Mouse (Mus musculus): Measurements from ENCODE around the gene Guca1a.
"Not testable (repeated sequence)": the region's sequence is repeated elsewhere in the genome, so short reads cannot be mapped to it uniquely, and the experiment has no call there.

Gene Guca1a

DNA sequence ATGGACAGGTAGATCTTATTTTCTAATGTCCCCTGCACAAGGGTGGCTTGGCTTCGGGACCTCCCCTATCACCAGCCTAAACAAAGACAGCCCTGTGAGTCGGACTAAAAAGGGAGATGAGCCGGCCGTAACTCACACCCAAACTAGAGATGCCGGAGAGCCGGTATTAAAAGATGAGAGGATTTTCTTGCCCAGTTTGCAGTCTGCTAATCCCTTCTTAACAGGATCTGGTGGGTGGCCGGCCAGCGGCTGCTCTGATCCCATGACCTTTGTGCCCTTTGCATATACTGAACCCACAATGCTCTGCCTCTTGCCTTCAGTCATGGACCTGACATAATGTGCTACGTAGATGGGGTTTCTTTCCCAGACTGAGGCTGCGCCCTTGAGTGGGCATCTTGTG is at the start of gene Guca1a:
TSS of gene Guca1a (minus strand) at position 134 of the 400 bp plus-strand sequence.
- DNase-seq (ENCODE audit: low spot score in 2 of 2): no peak

DNA sequence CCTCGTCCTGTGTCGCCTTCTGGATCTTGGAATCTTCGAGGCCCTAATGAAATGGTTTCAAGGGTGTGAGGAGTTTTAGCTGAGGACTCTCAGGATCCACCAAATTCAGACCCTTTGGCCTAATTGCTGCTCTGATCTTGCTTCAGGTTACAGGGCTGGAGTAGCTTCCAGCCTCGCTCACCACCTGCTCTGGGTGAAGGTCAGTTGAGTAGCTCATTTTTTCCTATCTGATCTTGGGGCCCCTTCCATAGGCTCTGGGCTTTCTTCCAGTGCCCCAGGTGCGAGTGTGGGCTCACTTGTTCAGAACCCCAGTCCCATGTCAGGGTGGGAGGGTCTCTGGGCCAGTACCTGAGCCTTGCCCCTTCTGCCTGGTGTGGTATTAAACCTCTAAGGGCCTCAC is 49.0 kb upstream of the Guca1a start:
- DNase-seq (ENCODE audit: low spot score in 2 of 2): no peak

DNA sequence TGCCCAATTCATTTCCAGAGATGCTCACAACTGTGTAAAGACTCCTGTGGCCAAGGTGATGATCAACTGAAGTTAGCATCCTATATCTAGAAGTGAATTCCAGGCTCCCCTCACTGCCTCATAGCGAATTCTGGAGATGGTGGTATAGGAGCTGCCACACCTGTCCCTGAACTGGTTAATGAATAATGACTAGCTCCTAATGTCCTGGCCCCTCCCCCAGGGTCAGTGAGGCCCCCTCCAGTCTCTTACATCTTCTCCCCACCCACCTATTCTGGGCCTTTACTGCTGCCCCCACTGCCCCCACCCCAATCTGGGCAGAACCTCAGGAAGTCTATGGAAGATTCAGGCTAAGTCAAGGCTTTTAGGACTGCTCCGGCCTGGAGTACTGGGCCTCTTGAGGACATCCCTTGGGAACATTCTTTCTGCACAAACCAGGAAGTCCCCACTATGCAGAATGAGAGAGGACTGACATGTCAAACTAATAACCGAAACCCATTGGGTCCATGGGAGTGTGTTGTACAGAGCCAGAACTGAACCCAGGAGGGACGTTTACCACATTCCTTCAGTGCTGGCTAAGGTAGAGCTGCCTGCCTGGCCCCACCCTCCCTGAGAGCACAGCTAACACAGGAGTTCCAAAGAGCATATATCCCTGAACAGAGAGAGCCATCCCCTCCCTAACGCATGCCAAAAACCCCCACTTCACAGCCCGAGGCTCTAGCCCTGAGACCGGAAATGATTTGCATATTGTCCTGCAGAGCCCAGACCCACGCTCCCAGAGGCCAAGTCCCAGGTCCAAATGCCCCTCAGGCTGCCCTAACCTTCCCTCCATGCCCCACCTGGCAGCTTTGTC is 48.4 kb upstream of the Guca1a start:
- DNase-seq (ENCODE audit: low spot score in 2 of 2): no peak

DNA sequence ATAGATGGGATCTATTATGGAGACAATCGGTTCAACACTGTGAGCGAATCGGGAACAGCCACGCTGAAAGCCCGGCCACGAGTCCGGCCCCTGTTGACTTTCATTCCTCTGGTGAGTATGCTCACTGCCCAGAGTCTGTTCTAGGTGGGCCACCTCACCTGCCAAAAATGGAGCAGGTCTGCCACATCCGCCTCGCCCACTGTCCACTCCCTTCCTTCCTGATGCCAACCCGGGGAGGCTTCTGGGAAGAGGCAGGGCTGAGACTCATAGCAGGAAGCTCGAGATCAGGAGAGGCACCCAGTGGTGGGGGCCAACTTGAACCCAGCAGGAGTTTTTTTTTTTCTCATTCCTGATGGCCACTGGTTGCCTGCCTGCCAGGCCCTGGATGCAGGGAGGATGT is 46.2 kb upstream of the Guca1a start:
- no peak for DNase-seq (ENCODE audit: low spot score in 2 of 2)

DNA sequence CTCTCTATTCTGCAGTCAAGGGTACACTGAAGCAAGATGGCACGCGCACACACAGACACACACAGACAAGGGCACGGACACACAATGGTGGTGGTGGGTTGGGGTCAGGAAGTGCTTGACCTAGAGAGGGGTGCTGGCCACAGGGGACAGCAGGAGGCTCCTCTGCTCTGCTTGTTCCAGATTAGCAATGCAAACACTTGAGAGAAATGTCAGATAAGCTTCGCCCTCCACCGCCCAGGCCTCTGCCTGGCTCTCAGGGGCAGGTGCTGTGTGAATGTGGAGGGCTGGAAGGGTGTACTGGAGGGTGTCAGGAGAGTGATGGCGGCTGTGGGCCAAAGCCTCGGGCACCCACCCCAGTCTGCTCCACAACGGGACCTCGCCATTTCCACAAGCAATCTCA is 45.6 kb upstream of the Guca1a start:
- no peak for DNase-seq (ENCODE audit: low spot score in 2 of 2)

DNA sequence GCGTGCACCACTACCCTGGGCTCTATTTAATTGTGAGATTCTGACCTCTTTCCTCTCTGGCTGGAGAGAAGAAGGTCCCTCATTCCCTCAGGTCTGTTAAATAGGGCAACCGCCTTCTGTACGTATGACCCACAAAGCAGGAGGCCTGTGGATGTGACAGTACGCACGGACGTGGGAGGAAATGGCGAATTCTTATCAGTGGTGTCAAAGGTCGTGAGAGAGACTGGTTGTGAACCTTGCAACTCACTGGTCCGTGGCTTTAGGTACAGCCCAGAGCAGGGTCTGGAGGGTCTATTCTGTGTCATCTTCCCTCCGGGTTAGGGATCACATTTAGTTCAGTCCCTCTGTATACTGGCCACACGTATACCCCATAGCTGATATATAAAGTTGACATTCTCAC is 45.1 kb upstream of the Guca1a start:
- DNase-seq (ENCODE audit: low spot score in 2 of 2): no peak

DNA sequence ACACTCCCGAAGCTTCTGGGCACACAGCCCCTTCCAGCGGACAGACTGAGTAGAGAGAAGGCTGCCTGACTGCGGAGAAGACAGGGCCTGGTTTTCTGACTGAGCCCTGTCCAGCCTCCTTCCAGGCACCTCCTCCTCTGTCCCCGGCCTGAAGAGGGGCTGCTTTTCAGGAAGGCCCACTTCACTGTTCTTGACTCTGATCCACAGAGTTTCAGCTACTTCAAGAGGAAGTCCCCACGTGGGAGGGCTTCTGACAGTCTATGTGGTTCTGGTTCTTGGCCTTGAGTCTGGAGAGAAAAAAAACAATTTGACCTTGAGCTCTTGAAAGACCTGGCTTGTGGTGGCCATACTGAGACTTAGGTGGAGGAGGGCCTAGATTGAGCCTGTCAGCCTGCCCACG is 43.7 kb upstream of the Guca1a start:
- no peak for DNase-seq (ENCODE audit: low spot score in 2 of 2)

DNA sequence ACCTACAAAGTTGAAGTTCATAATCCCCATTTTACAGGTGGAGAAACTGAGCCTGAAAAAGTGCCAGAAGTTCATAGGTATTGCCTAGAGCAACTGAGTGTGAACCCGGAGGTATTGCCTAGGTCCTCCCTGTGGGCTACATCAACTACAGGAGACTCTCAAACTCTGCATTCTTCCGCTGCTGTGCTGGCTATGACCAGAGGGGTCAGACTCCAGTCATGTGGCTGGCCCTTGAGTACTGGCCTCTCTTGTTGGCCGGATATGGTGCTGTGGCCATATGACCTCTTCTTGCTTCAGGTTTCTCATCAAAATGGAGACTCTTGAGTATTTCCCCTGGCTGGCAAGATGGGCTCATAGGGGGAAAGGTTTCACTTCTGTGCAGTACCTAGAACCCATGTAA is 41.9 kb upstream of the Guca1a start:
- no peak for DNase-seq (ENCODE audit: low spot score in 2 of 2)

DNA sequence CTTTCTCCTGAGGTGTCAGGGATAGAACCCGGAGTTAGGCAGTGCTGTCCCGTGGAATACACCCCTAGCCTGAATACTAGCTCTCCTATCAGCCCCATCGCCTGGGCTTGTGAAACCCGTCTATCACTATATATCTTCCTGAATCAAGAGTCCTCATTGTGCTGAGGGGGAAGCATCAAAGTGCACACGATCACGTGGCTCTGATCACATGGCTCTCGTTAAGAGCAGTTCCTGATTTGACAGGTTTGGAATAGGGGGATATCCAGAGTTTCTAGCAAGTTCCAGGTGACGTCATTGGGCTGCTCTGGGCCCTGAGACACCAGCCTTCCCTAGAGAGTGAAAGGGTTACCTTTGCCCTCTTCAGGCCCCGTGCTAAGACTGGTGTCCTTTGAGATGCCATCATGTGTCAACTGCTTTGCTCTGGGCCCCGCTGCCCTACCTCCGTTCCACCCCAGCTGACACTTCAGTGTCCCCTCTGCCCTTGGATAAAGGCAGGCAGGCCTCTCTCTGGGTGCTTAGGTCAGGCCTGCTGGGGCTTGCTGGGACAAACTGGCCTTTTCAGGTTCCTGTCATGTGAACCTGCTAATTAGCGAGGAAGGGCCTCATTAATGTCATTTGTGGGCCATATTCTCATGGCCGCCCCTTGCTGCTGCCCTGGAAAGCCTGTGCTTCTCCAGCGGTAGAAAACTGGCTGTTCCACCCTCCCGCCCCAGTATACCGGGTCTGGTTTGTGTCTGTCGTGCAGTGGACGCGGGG is 41.1 kb upstream of the Guca1a start:
- no peak for DNase-seq (ENCODE audit: low spot score in 2 of 2)

DNA sequence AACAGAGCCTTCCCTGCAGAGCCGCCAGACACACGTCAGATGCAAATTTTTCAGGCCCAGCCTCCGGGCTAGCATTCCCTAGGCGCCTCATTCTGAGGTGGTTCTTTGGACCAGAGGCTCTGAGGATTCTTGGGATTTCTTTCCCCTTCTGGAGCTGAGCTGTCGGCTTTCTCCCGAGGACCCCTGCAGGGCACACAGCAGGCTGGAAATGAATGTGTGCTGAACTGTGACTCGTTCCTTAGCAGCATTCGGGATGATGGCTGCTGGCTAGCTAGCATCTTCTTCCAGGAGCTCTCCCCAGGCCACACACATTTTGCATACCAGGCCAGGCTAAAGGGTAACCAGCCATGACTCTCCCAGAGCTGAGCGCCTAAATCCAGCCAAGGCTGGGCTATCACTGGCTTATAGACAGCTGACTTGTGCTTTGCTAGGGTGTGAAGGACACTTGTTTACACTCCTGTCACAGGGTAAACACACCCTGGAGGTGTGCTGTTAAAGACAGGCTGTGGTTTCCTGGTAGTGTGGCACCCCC is 40.0 kb upstream of the Guca1a start:
- no peak for DNase-seq (ENCODE audit: low spot score in 2 of 2)

DNA sequence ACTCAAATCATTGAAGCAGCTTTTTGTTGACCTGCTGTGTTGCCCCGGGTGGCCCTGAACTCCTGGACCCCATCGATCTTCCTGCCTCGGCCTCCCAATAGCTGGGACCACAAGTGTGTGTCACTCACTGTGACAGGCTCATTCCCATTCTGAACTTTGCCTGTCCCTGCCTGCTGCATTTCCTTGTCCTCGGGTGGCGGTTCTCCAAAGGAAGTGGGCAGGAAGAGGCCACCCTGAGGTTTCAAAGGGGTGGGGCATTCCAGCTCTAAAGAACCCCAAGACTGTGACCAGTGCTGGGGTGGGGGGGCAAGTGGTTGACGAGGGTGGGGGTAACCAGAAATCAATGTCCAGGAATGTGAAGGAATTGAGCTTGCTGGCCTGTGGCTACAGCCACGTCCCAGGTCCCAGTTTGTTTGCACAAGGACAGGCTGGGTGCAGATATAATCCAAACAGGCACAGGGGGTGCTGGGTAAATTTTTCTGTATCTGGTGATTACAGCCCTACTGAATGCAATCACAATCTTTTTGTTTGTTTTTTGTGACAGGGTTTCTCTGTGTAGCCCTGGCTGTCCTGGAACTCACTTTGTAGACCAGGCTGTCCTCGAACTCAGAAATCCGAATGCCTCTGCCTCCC is 39.1 kb upstream of the Guca1a start:
- DNase-seq (ENCODE audit: low spot score in 2 of 2): no peak

DNA sequence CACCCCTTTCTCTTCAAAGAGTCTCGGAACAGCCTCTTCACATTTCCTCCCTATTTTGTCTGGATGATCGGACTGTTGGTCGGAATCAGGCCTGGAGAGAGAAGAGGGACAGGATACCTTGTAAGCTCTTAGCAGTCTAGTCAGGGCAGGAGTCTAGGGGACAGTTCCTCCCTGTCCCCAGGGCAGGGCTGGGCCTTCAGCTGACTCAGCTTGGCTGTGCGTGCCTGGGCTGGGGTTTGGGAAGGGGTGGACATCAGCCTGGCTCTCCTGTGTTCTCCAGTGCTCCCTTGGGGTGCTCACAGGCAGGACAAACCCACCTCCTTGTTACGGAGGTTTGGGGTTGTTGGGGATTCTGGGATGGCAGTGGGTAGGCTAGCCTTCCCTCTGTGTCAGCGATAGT is 38.2 kb upstream of the Guca1a start:
- no peak for DNase-seq (ENCODE audit: low spot score in 2 of 2)

DNA sequence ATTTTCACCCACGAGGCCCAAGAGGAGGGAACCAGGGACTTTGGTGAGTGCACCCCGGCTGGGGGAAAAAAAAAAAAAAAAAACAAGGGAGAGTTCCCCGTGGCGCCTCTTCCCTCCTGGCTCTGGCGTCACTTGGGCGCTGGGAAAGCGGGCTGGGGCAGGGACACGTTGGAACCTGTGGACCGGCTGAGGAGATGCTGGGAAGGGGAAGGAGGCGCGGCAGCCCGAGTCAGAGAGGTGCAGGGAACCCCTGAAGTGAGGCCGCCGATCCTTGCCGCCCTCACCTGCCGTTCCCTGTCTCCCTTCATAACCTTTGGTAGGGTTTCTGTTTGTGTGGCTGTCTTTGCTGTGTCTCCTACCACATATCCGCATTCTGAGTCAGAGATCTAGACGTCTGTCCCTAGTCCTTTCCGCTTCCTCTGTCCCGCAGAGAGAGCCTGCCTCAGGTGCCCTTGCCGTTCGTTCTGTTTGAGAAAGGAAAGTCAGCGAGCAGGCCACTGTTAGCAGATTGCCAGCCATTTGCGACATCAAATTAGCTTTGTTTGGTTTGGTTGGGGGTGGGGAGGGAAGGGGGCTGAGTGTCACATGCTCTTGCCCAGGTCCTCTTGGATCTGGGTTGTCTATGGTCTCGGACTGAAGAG is 36.6 kb upstream of the Guca1a start, which contains the start of gene 1700001C19Rik:
TSS of gene 1700001C19Rik (minus strand) at position 470 of the 641 bp plus-strand sequence.
- no peak for DNase-seq (ENCODE audit: low spot score in 2 of 2)

DNA sequence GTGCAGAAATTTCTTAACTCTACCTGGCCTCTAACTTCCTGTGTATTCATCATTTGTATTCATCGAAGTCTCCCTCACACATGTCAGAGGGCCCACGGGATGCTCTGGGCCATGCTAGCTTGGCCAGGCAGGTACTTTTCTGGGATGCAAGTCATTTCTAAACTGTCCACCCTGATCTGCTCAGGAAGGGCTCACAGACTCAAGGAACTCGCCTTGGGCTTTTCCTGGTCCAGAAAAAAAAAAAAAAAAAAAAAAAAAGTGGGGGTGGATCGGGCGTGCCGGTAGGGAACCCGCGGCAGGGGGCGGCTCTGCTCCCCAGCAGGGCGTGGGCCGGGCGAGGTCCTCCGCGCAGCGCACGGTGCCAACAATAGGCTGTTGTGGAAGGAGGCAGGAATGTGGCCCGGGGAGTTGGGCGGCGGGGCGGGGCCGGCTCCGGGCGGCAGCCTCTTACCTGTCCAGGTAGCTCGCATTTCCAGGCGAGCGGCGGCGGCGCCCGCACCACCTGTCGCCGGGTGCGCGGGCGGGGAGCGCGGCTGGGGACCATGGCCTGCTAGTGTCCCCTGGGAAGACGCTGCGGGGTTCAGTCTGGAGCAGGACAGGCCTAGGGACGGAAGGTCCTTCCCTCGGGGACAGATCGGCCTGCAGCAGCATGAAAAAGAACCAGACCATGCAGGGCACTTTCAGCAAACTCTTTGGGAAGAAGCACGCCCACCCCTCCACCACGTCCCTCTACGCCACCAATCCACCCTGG is 35.9 kb upstream of the Guca1a start, which contains the start of gene AI661453:
TSS of gene AI661453 (plus strand) at position 460 of the 751 bp plus-strand sequence.
- DNase-seq (ENCODE audit: low spot score in 2 of 2): no peak

DNA sequence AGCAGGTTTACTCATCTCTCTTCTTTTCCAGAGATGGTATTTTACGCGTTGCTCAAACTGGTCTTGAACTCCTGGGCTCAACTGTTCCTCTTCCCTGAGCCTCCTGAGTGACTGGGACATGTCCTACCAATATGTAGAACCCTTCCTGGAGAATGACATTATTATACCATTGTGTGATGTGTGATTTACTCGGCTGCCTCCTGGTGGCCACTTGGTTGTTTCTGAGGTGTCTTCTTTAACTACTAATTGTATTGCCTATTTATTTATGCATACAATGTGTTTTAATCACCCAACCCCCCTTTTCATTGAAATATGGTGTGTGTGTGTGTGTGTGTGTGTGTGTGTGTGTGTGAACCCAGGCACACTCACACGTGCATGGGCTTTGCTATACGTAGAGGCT is 30.4 kb upstream of the Guca1a start:
- no peak for DNase-seq (ENCODE audit: low spot score in 2 of 2)

DNA sequence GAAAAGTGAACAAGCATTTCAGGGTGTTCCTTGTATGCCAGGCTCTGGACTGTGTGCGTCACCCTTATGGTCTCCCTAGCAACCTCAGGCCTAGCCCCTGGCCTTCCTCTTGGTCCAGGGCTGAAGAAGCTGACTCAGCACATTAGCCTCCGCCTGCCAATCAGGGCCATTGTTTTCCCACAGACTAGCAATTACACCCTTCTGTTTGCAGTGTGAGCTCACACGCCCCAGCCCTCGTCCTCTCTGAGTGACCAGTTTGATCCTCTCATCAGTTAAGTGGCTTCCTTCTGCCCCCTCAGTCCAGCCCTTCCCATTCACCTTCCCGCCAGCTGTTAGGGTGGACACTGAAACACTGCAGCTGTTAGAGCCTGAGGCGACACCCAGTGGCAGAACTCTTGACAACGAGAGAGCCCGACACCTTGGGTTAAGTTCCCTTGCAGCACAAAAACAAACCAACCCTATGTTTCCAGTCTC is 28.5 kb upstream of the Guca1a start:
- DNase-seq (ENCODE audit: low spot score in 2 of 2): no peak

DNA sequence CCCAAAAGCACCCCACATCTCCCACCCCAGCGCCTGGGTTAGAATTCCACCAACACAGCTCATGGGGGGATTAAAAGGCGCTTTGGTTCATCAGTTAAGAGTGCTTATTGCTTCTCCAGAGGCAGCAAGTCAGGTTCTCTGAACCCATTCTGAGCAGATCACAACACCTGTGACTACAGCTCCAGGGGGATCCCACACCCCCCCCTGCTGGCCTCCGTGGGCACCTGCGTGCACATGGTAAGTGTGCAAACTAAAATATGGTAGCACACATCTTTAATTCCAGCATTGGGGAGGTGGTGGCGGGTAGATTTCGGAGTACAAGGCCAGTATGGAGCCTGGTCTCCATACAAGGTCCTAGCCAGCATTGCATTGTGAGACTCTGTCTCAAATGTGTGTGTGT is 26.9 kb upstream of the Guca1a start:
- DNase-seq (ENCODE audit: low spot score in 2 of 2): no peak

DNA sequence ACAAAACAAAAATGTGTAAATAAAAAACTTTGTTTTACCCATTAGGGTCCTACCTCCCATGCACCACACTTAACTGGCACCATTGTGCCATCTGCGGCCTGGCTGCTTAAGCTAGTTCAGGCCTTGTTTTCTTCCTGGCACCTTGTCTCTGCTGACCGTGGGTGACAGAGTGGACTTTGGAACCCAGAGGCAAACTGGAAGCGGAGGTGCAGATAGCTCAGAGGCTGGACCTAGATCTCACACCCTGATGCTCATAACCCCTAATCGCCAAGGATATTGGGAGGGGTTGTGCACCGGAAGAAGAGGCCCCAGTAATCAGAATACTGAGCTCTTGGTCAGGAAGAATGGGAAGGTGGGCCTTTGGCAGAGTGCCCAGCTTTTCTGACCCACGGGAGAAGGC is 23.8 kb upstream of the Guca1a start:
- no peak for DNase-seq (ENCODE audit: low spot score in 2 of 2)

DNA sequence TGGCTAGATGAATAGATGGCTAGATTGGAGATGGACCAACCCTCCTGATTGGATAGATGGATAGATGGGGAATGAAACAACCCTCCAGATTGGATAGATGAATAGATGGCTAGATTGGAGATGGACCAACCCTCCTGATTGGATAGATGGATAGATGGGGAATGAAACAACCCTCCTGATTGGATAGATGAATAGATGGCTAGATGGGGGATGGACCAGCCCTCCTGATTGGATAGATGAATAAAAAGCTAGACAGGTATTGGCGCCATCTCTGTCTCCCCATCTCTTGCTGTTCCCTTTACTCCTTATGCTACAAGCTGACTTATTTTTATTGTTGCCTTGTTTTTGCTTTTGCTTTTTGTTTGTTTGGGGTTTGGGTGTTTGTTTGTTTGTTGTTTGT is 22.2 kb upstream of the Guca1a start:
- DNase-seq (ENCODE audit: low spot score in 2 of 2): not testable (repeated sequence)

DNA sequence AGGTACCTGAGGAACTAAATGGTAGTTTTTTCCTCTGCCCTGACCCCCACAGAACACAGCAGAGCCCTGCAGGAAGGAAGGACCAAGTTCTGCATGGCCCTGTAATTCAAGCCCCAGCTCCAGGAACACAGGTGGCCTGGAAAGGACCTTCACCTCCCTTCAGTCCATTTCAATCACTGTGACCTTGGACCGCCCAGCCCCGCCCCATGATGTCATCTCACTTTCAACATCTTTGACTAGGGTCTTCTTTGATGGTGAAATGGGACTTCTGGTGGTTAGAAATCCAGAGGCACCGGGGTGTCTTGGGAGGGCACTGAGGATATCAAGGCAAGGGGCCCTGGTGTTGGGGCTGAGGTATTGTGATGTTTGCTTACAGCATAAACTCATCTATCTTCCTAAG is 21.2 kb upstream of the Guca1a start:
- no peak for DNase-seq (ENCODE audit: low spot score in 2 of 2)

DNA sequence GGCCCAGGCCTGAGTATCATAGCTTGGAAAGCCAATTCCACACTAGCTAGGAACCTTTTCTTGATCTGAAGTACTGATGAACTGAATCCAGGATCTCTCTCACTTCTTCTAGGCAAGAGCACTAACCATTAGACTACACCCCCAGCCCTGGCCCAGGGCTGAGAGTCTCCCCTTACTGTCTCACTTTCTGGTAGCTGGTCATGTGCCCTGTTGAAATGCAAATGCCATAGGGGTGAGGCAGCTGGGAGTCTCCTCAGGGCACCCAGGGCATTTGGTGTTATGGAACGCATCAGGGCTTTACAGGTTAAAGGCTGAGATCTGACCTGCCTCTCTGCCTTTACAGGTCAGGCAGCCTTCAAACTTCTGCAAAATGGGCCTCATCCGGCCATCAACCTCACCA is 19.8 kb upstream of the Guca1a start:
- no peak for DNase-seq (ENCODE audit: low spot score in 2 of 2)
